Mouse (Mus musculus): ENCODE results near the gene Arid5b.

GRCm38 (mm10) chr10:68132636-68133035 lies 145.9 kb downstream of the Arid5b start:
- TF ChIP-seq CTCF (IDR thresholded peaks at IDR 0.05; ENCODE audit: borderline replicate concordance, control insufficient read depth, extremely low read depth, insufficient read depth, low read length, poor library complexity) (no peak), POLR2A (IDR thresholded peaks at IDR 0.05; ENCODE audit: control insufficient read depth, extremely low read depth, insufficient read depth, low read length, poor library complexity) (no peak)
